ENCODE assay signal across 19 mouse cellular contexts in genomic region chr1:181293079-181293865, GRCm38 (mm10). TPM values are rescaled to one million over a fixed set of nuclear protein-coding genes. Genes with fewer than 3 reads are reported as not detected.
DNase-seq lines count a peak whose midpoint lies in the region; ATAC-seq and TF ChIP-seq lines count a peak whose summit lies in the region.
"Had no signal": no experiment of that assay in that cellular context is flagged by ENCODE, and none has a peak within 500 bp of the region (broad histone marks: within the 10 kb centered on the region; RNA-seq: fewer than 3 reads in every experiment).

No protein-coding gene starts in this region.

- no peak overlapping the region for H3K27ac ChIP-seq in embryonic facial prominence, embryonic 13.5 days
- H3K27ac ChIP-seq in embryonic facial prominence, embryonic 10.5 days (replicated peaks) = no peak overlapping the region
- no peak overlapping the region for H3K27ac ChIP-seq in thymus, adult 2 months (ENCODE audit: control insufficient read depth, insufficient read depth, low read length)
- H3K27ac ChIP-seq: forebrain, embryonic 15.5 days; limb, embryonic 12.5 days; liver, embryonic 15.5 days; macrophage; midbrain, embryonic 13.5 days; neural tube, embryonic 15.5 days had no signal

- H3K9ac ChIP-seq in embryonic facial prominence, embryonic 13.5 days = no peak overlapping the region
- H3K9ac ChIP-seq: forebrain, embryonic 15.5 days; limb, embryonic 12.5 days; liver, embryonic 15.5 days; midbrain, embryonic 13.5 days; neural tube, embryonic 15.5 days had no signal

- 0 out of 2 replicates have a peak, but pooled peaks have one; percentile 20 for ATAC-seq in embryonic facial prominence, embryonic 13.5 days (ENCODE audit: insufficient number of reproducible peaks, insufficient read depth, low FRiP score, low TSS enrichment, low read depth)
- ATAC-seq: forebrain, embryonic 15.5 days; midbrain, embryonic 13.5 days had no signal

- peaks cover 2% of the 10 kb centered on the region; the same call in 1 of the 2 replicates for H3K4me1 ChIP-seq in embryonic facial prominence, embryonic 13.5 days
- no peaks in the 10 kb centered on the region for H3K4me1 ChIP-seq in embryonic facial prominence, embryonic 10.5 days
- 0 out of 2 replicates have a peak, but pooled peaks cover 2% of the 10 kb centered on the region for H3K4me1 ChIP-seq in thymus, adult 2 months (replicated peaks; ENCODE audit: control insufficient read depth, insufficient read depth, low read length)
- H3K4me1 ChIP-seq: forebrain, embryonic 15.5 days; liver, embryonic 15.5 days; midbrain, embryonic 13.5 days; neural tube, embryonic 15.5 days had no signal

- TF ChIP-seq POLR2A in thymus, adult 2 months (IDR thresholded peaks at IDR 0.05; ENCODE audit: control insufficient read depth, extremely low read depth, insufficient read depth, low read length, poor library complexity) = no peak

- no peak for DNase-seq in embryonic facial prominence, embryonic 10.5 days (ENCODE audit: low spot score)
- peak; percentile 22 for DNase-seq in testis, postnatal 10 days (ENCODE audit: low spot score)
- DNase-seq in testis, postnatal 14 days (ENCODE audit: low spot score) = no peak
- DNase-seq in kidney, postnatal 25 days = peak; percentile 45 to 72
- no peak for DNase-seq in thymus, adult 2 months
- DNase-seq in frontal cortex, postnatal 14 days (ENCODE audit: low spot score in 2 of 2) = no peak
- DNase-seq in thymus, postnatal 10 days (ENCODE audit: low spot score in 2 of 2) = no peak
- DNase-seq: adrenal gland, adult 2 months; cerebellum, postnatal 10 days; layer of hippocampus, adult 9-11 months; right cerebral cortex, postnatal 4 days; thymus, postnatal 36 days had no signal

- no peaks in the 10 kb centered on the region for H3K36me3 ChIP-seq in embryonic facial prominence, embryonic 13.5 days
- no peaks in the 10 kb centered on the region for H3K36me3 ChIP-seq in embryonic facial prominence, embryonic 10.5 days (replicated peaks)
- no peaks in the 10 kb centered on the region for H3K36me3 ChIP-seq in thymus, adult 2 months (ENCODE audit: control insufficient read depth, insufficient read depth, low read length)
- H3K36me3 ChIP-seq: forebrain, embryonic 15.5 days; limb, embryonic 12.5 days; liver, embryonic 15.5 days; midbrain, embryonic 13.5 days; neural tube, embryonic 15.5 days had no signal

- no peak for TF ChIP-seq CTCF in thymus, adult 2 months (IDR thresholded peaks at IDR 0.05; ENCODE audit: borderline replicate concordance, control insufficient read depth, extremely low read depth, insufficient read depth, low read length, poor library complexity)

- no peak overlapping the region for H3K4me2 ChIP-seq in embryonic facial prominence, embryonic 13.5 days
- H3K4me2 ChIP-seq: forebrain, embryonic 15.5 days; limb, embryonic 12.5 days; liver, embryonic 15.5 days; midbrain, embryonic 13.5 days; neural tube, embryonic 15.5 days had no signal

- no peak overlapping the region for H3K4me3 ChIP-seq in embryonic facial prominence, embryonic 13.5 days
- no peak overlapping the region for H3K4me3 ChIP-seq in embryonic facial prominence, embryonic 10.5 days
- H3K4me3 ChIP-seq in thymus, adult 2 months (ENCODE audit: control insufficient read depth, insufficient read depth, low read length) = no peak overlapping the region
- H3K4me3 ChIP-seq: forebrain, embryonic 15.5 days; limb, embryonic 12.5 days; liver, embryonic 15.5 days; midbrain, embryonic 13.5 days; neural tube, embryonic 15.5 days had no signal

- H3K9me3 ChIP-seq in embryonic facial prominence, embryonic 13.5 days = no peaks in the 10 kb centered on the region
- no peaks in the 10 kb centered on the region for H3K9me3 ChIP-seq in embryonic facial prominence, embryonic 10.5 days
- H3K9me3 ChIP-seq: forebrain, embryonic 15.5 days; limb, embryonic 12.5 days; liver, embryonic 15.5 days; midbrain, embryonic 13.5 days; neural tube, embryonic 15.5 days had no signal

- 87% methylated on average over 16 of the region's 16 CpGs for WGBS in embryonic facial prominence, embryonic 13.5 days
- 87% methylated on average over 16 of the region's 16 CpGs for WGBS in embryonic facial prominence, embryonic 10.5 days
- WGBS in thymus, adult 2 months = 91% methylated on average over 16 of the region's 16 CpGs

- H3K27me3 ChIP-seq in embryonic facial prominence, embryonic 13.5 days = no peaks in the 10 kb centered on the region; the same call in 1 of the 2 replicates
- H3K27me3 ChIP-seq in embryonic facial prominence, embryonic 10.5 days (replicated peaks; ENCODE audit: low read depth, poor library complexity, severe bottlenecking) = no peaks in the 10 kb centered on the region
- no peaks in the 10 kb centered on the region for H3K27me3 ChIP-seq in thymus, adult 2 months (ENCODE audit: control insufficient read depth, insufficient read depth, low read length)
- H3K27me3 ChIP-seq: forebrain, embryonic 15.5 days; limb, embryonic 12.5 days; midbrain, embryonic 13.5 days; neural tube, embryonic 15.5 days had no signal

RNA-seq across cellular contexts. Expression of gene Cnih3, which starts 59.2 kb away (rescaled TPM):
- 0.50 and 0.97 TPM in 2 replicates for polyA plus RNA-seq in embryonic facial prominence, embryonic 13.5 days (2015; fragmentation: Nextera tagmentation; extraction: Ambion mirVana)
- 0.24 and 0.57 TPM in 2 replicates for polyA plus RNA-seq in embryonic facial prominence, embryonic 10.5 days (2016; fragmentation: Nextera tagmentation; extraction: Ambion mirVana)
- not detected in 2 replicates for polyA plus RNA-seq in thymus, adult 2 months (2012; rRNA removed)
- polyA plus RNA-seq: adrenal gland, adult 2 months; macrophage had no signal

Comparison
In these comparisons a context has a peak if more than half of its experiments do, and no peak if none do; other contexts are left out.
1. DNase-seq: peak in testis, postnatal 10 days (single experiment) and kidney, postnatal 25 days (2 of 2); none in embryonic facial prominence, embryonic 10.5 days (single experiment), testis, postnatal 14 days (single experiment), thymus, adult 2 months (single experiment), frontal cortex, postnatal 14 days (0 of 2) and thymus, postnatal 10 days (0 of 2).